Mouse (Mus musculus) intestine, embryonic 14.5 days (tissue): ENCODE data around the gene Orm2. TPM values are rescaled to one million over a fixed set of nuclear protein-coding genes. Genes with fewer than 3 reads are reported as not detected.

Experiments used
- ATAC-seq: fragments of 200-750 bp; cut with Nextera tagmentation; replicated peaks from 2 replicates; pipeline ENCODE4 v1.8.0; 2017; ENCODE audit warnings: low read depth, moderate number of reproducible peaks, moderate TSS enrichment, moderate library complexity; ENCODE audit not compliant: low FRiP score, low TSS enrichment
- DNase-seq: peaks from one replicate; pipeline ENCODE4 v3.0.0-alpha.2; 2018; ENCODE audit warnings: low spot score
- H3K27ac ChIP-seq: fragments of 300-500 bp; sonication (generic); 2 replicates; pipeline ENCODE4 v1.5.1; 2014; ENCODE audit warnings: low read depth, mild to moderate bottlenecking, control low read depth
- H3K27me3 ChIP-seq: fragments of 300-500 bp; sonication (generic); replicated peaks from 2 replicates; pipeline ENCODE4 v1.6.1; 2014; ENCODE audit warnings: low read length, control low read depth; ENCODE audit not compliant: control insufficient read depth, insufficient read depth
- H3K36me3 ChIP-seq: fragments of 300-500 bp; sonication (generic); 2 replicates; pipeline ENCODE4 v1.6.1; 2014; ENCODE audit warnings: low read length, control low read depth; ENCODE audit not compliant: control insufficient read depth, insufficient read depth
- H3K4me1 ChIP-seq: fragments of 300-500 bp; sonication (generic); replicated peaks from 2 replicates; pipeline ENCODE4 v1.6.1; 2014; ENCODE audit warnings: low read length, control low read depth, mixed read lengths; ENCODE audit not compliant: control insufficient read depth, insufficient read depth
- H3K4me2 ChIP-seq: fragments of 300-500 bp; sonication (generic); 2 replicates; pipeline ENCODE4 v1.6.1; 2014; ENCODE audit warnings: low read length
- H3K4me3 ChIP-seq: fragments of 300-500 bp; sonication (generic); 2 replicates; pipeline ENCODE4 v1.5.1; 2014; ENCODE audit warnings: low read depth, low read length, control low read depth, mixed read lengths
- H3K9ac ChIP-seq: fragments of 300-500 bp; sonication (generic); 2 replicates; pipeline ENCODE4 v1.6.1; 2014; ENCODE audit warnings: mild to moderate bottlenecking, low read length
- H3K9me3 ChIP-seq: fragments of 300-500 bp; sonication (generic); 2 replicates; pipeline ENCODE4 v1.6.1; 2016; ENCODE audit warnings: low read length, control low read depth; ENCODE audit not compliant: control insufficient read depth
- WGBS: fragments of 180-500 bp; shearing (Covaris S2); extraction: QIAGEN DNeasy Blood & Tissue Kit; methylation state at CpG from one replicate; pipeline ENCODE4 v1.1.7; 2014; 5-methylcytosine and 5-hydroxymethylcytosine counted together
- polyA plus RNA-seq: library from polyadenylated mRNA; unstranded; fragments of >200 nt; fragmentation: Nextera tagmentation; extraction: Ambion mirVana; gene quantifications from 2 replicates; pipeline ENCODE4 v1.2.1, GENCODE M21; 2014

The Orm2 gene
- polyA plus RNA-seq, 1 experiment from 2014 or later: not detected

DNA sequence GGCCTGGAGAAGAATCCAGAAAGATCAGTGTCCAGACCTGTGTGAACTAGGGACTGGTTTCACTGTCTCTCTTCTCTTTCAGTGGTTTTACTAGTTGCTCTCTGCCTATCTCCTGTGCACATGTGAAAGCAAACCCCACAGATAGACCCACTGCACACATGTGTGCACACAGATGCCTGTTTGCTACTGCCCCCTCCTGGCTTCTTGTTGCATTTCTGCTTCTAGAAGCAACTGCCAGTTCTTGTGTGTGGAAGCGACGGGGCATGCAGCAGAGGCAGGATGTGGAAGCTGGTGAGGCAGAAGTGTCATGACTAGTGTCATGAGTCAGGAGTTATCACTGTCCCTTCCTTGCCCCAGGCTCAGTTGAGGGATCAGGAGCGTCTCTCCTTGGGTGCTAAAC is 9.6 kb downstream of the Orm2 start:
- no peak overlapping the region for H3K9ac ChIP-seq
- no peak overlapping the region for H3K4me2 ChIP-seq
- H3K4me1 ChIP-seq: no peaks in the 10 kb centered on the region
- DNase-seq (peak; percentile 58), ATAC-seq (no peak)
- H3K36me3 ChIP-seq: peaks cover 85% of the 10 kb centered on the region
- WGBS: 59% methylated on average over 3 of the region's 3 CpGs
- no peaks in the 10 kb centered on the region for H3K9me3 ChIP-seq
- no peaks in the 10 kb centered on the region for H3K27me3 ChIP-seq
- no peak overlapping the region for H3K27ac ChIP-seq
- H3K4me3 ChIP-seq: no peak overlapping the region

DNA sequence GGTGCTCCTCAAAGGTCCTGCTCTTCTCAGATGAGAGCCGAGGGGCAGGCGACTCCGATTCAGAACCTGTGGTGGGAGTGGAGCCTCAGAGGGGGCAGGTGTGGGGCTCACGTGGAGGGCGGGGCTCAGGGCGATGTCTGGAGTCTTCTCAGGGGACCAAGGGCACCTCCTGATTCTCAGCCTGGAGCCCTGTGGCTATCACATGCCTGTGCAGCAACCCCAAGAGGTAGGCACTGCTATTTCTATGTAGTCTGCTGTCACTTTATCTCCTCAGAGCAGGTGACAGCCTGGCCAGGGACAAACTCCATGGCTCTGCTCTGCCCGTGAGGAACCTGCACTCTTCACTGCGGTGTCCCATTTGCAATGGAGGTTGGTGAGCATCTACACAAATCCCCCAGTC is 11.2 kb downstream of the Orm2 start:
- no peaks in the 10 kb centered on the region for H3K4me1 ChIP-seq
- DNase-seq (no peak), ATAC-seq (no peak)
- H3K4me2 ChIP-seq: no peak overlapping the region
- no peak overlapping the region for H3K27ac ChIP-seq
- WGBS: 94% methylated on average over 8 of the region's 8 CpGs
- no peaks in the 10 kb centered on the region for H3K27me3 ChIP-seq
- no peak overlapping the region for H3K9ac ChIP-seq
- H3K36me3 ChIP-seq: peaks cover 86% of the 10 kb centered on the region
- no peaks in the 10 kb centered on the region for H3K9me3 ChIP-seq
- no peak overlapping the region for H3K4me3 ChIP-seq

DNA sequence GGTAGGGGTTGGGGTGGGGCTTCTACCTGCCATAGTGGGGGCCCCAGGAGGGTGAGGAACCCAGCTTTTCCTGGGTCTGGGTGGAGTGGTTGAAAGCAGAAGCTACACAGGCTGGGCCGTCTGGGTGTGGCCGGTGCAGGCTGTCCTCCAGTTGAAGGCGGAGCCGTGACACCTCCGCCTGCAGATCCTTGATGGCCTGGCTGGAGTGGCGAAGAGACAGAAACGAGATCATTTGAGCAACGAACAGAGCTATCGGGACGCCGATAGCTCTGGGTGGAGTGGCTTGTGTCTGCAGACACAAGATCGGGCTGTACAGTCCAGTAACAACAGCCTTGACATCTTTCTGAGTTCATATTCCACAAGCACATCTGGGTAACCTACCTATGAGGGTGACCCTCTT is 12.1 kb downstream of the Orm2 start:
- peaks cover 90% of the 10 kb centered on the region for H3K36me3 ChIP-seq
- WGBS: 67% methylated on average over 12 of the region's 12 CpGs
- H3K9me3 ChIP-seq: no peaks in the 10 kb centered on the region

DNA sequence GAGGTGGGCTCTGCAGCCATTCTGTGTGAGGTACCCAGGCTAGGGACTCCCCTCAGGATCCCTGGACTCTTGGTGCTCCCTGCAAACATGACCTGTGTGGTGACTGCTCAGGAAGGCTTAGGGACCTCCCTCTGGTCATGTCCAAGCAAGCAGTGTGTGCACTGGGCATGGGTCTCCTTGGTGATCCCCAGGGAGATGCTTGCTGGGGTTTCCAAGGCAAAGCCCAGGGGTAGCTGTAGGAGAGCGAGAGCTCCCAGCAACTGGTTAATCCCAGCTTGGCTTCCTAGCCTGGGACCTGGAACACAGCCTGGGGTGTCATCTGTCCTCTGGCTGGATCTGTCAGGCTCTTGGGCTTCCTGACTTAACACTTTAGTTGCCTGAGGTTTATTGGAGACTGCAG is 13.1 kb downstream of the Orm2 start:
- Histone ChIP-seq H3K4me1 (no peaks in the 10 kb centered on the region), H3K9me3 (no peaks in the 10 kb centered on the region), H3K4me3 (no peak overlapping the region), H3K27me3 (no peaks in the 10 kb centered on the region), H3K4me2 (no peak overlapping the region), H3K36me3 (peaks cover 91% of the 10 kb centered on the region), H3K9ac (no peak overlapping the region), H3K27ac (no peak overlapping the region)
- 86% methylated on average over 1 of the region's 1 CpGs for WGBS
- no peak for DNase-seq
- no peak for ATAC-seq

More for the DNA sequence above, 12.1 kb downstream of the Orm2 start:
- no peaks in the 10 kb centered on the region for H3K4me1 ChIP-seq
- no peak for DNase-seq
- no peak overlapping the region for H3K9ac ChIP-seq
- ATAC-seq: no peak
- H3K4me3 ChIP-seq: no peak overlapping the region
- no peak overlapping the region for H3K4me2 ChIP-seq
- H3K27me3 ChIP-seq: no peaks in the 10 kb centered on the region
- no peak overlapping the region for H3K27ac ChIP-seq

DNA sequence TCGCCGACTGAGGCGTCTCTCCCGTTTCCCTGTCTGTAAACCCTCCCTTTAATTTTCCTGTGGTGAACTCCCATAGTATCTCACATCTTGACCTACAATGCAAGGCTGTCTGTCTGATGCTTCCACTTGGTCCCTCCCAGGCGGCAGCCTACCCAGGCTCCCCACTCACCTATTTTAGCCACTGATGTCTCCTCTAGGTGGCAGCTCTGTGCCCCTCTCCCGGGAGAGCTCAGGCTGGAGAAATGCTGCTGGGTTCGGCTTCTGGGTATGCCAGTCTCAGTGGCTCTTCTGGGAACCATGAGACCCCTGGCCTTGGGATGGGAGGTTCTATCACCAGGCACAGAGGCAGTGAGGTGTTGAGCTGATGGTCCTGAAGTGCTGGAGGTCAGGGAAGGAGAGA is 15.2 kb downstream of the Orm2 start:
- Histone ChIP-seq H3K27ac (no peak overlapping the region), H3K4me1 (no peaks in the 10 kb centered on the region), H3K4me3 (no peak overlapping the region), H3K9ac (no peak overlapping the region), H3K9me3 (no peaks in the 10 kb centered on the region), H3K27me3 (no peaks in the 10 kb centered on the region), H3K4me2 (no peak overlapping the region), H3K36me3 (peaks cover 93% of the 10 kb centered on the region)
- ATAC-seq: no peak
- 72% methylated on average over 7 of the region's 7 CpGs for WGBS
- DNase-seq: no peak

DNA sequence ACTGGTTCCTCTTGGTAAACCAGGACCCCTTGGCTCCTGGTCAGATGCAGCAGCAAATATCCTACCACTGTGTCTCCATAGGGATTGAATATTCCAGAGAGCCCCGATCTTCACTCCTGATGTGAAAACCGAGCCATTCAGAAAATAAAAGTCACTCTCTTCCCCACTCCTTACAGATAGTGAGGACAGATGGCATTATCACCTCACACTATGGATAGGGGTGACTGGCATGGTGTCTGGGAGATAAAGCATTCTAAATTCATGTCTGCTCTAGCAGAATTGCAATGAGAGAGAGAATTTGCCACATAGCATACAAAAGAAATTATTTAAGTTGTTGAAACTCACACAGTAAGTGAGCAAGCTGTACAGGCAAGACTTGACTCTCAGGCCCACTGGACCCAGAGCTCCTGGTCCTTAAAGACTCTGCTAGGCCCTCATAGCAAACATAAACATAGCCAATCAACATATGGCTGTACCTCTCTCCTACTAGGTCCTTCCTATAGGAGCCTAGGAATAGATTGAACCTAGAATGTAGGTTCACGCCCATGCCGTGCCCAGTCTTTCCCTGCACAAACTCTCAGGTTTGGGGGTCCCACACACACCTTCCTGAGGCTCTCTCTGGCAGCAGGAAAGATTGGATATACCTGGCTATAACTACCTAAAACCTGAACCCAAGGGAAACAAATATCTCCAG is 20.6 kb downstream of the Orm2 start:
- Histone ChIP-seq H3K27me3 (no peaks in the 10 kb centered on the region), H3K9ac (no peak overlapping the region), H3K36me3 (peaks cover 79% of the 10 kb centered on the region), H3K9me3 (no peaks in the 10 kb centered on the region), H3K4me1 (no peaks in the 10 kb centered on the region), H3K4me2 (no peak overlapping the region), H3K27ac (no peak overlapping the region), H3K4me3 (no peak overlapping the region)
- ATAC-seq: no peak
- no peak for DNase-seq
- 88% methylated on average over 4 of the region's 4 CpGs for WGBS

DNA sequence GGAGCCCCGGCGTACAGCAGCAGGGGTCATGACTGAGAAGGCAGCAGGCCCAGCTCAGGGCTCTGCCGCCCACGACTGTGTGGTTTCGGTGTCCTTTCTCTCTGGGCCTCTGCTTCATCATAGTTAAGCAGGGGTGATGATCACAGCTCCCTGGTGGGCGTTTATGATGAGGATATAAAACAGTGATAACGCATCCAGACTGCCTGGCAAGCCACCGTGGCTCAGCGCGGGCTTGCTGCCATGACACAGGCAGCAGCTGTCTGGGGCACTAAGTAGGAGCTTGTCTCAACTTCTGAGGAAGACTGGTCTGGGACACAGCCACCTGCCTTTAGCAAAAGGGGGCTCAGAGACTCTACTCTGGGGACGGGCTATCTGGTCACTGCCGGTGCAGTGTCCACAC is 21.2 kb downstream of the Orm2 start:
- WGBS: 87% methylated on average over 12 of the region's 12 CpGs
- Histone ChIP-seq H3K9ac (no peak overlapping the region), H3K4me3 (no peak overlapping the region), H3K27me3 (no peaks in the 10 kb centered on the region), H3K9me3 (no peaks in the 10 kb centered on the region), H3K27ac (no peak overlapping the region), H3K4me2 (no peak overlapping the region), H3K36me3 (peaks cover 77% of the 10 kb centered on the region), H3K4me1 (no peaks in the 10 kb centered on the region)
- DNase-seq (no peak), ATAC-seq (no peak)

DNA sequence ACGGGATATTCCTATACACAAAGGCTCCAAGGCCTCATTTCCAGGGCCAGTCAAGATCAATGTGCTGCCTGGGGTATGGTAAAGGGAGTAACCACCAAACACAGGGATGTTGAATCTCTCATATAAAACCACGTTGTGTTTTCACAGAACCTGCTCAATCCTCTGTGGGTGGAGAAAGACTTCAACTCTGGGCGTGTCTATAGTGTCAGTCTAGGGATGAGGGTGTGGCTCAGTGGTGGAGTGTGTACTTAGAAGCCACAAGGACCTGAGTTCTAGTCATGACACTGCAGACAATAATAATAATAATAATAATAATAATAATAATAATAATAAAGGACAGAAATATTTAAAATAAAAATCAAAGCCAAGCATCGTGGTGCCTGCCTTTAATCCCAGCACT is 22.0 kb downstream of the Orm2 start:
- H3K4me2 ChIP-seq: no peak overlapping the region
- no peak overlapping the region for H3K27ac ChIP-seq
- H3K4me3 ChIP-seq: no peak overlapping the region
- no peaks in the 10 kb centered on the region for H3K9me3 ChIP-seq
- no peaks in the 10 kb centered on the region for H3K27me3 ChIP-seq
- H3K9ac ChIP-seq: no peak overlapping the region
- 91% methylated on average over 4 of the region's 4 CpGs for WGBS
- DNase-seq: no peak
- peaks cover 69% of the 10 kb centered on the region for H3K36me3 ChIP-seq
- H3K4me1 ChIP-seq: no peaks in the 10 kb centered on the region
- ATAC-seq: no peak

DNA sequence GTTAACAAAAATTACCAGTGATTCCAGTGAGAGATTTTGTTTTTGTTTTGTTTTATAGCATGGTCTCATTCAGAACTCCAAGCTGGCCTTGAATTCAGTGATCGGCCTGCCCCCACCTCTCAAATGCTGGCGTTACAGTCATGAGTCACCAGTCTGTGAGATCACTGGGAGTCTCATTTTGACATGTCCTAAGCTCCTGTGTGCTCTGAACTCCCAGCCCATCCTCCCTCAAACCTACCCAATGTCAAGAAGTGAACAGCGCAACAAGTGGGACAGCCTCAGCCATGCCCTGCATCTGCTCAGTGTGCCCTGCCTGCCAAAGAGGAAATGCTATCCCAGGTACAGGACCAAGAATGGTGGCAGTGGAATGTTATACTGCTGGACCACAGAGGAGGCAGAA is 23.0 kb downstream of the Orm2 start:
- H3K4me2 ChIP-seq: no peak overlapping the region
- no peak for ATAC-seq
- no peak overlapping the region for H3K27ac ChIP-seq
- H3K9ac ChIP-seq: no peak overlapping the region
- DNase-seq: no peak
- H3K36me3 ChIP-seq: peaks cover 59% of the 10 kb centered on the region
- 90% methylated on average over 3 of the region's 3 CpGs for WGBS
- H3K4me3 ChIP-seq: no peak overlapping the region
- no peaks in the 10 kb centered on the region for H3K4me1 ChIP-seq
- H3K9me3 ChIP-seq: no peaks in the 10 kb centered on the region
- no peaks in the 10 kb centered on the region for H3K27me3 ChIP-seq
